In genomic region chr6:86397257-86397980, GRCm38 (mm10) we compare ENCODE assay signal across 8 mouse cellular contexts. TPM values are rescaled to one million over a fixed set of nuclear protein-coding genes. Genes with fewer than 3 reads are reported as not detected.
DNase-seq lines count a peak whose midpoint lies in the region; ATAC-seq and TF ChIP-seq lines count a peak whose summit lies in the region.

No protein-coding gene starts in this region.

- H3K36me3 ChIP-seq in kidney, embryonic 15.5 days, result peaks cover 15% of the 10 kb centered on the region
- H3K36me3 ChIP-seq in intestine, embryonic 16.5 days (ENCODE audit: control insufficient read depth, insufficient read depth, low read length), result peaks cover 2% of the 10 kb centered on the region; the same call in 1 of the 2 replicates
- H3K36me3 ChIP-seq in midbrain, postnatal 0 days (ENCODE audit: insufficient read depth, low read length), result no peaks in the 10 kb centered on the region

- no peak for ATAC-seq in kidney, embryonic 15.5 days (replicated peaks; ENCODE audit: low FRiP score)
- peak; percentile 19 for ATAC-seq in intestine, embryonic 16.5 days
- peak; percentile 67 for ATAC-seq in midbrain, postnatal 0 days (ENCODE audit: low FRiP score)

- peak; percentile 37; the same call in 1 of the 2 replicates for TF ChIP-seq CTCF in midbrain, postnatal 0 days (IDR thresholded peaks at IDR 0.05)

- H3K4me2 ChIP-seq in kidney, embryonic 15.5 days, result peak overlapping the region; percentile 84
- H3K4me2 ChIP-seq in intestine, embryonic 16.5 days (ENCODE audit: low read depth, low read length), result peak overlapping the region; percentile 84
- peak overlapping the region; percentile 72 for H3K4me2 ChIP-seq in midbrain, postnatal 0 days (ENCODE audit: low read depth, low read length, poor library complexity, severe bottlenecking)

- H3K27ac ChIP-seq in kidney, embryonic 15.5 days, result peak overlapping the region; percentile 95
- H3K27ac ChIP-seq in brown adipose tissue, adult 24 weeks (replicated peaks; ENCODE audit: low read depth, low read length), result peak overlapping the region; percentile 45
- H3K27ac ChIP-seq in intestine, embryonic 16.5 days (ENCODE audit: low read length), result peak overlapping the region; percentile 82
- H3K27ac ChIP-seq in midbrain, postnatal 0 days (ENCODE audit: low read depth, low read length), result peak overlapping the region; percentile 96

- peaks cover 27% of the 10 kb centered on the region for H3K4me1 ChIP-seq in kidney, embryonic 15.5 days
- peaks cover 8% of the 10 kb centered on the region for H3K4me1 ChIP-seq in brown adipose tissue, adult 24 weeks (ENCODE audit: control insufficient read depth, insufficient read depth, insufficient read length, low read length)
- peaks cover 19% of the 10 kb centered on the region for H3K4me1 ChIP-seq in intestine, embryonic 16.5 days (ENCODE audit: control insufficient read depth, insufficient read depth, low read length)
- H3K4me1 ChIP-seq in midbrain, postnatal 0 days (ENCODE audit: insufficient read depth, low read length), result peaks cover 8% of the 10 kb centered on the region; the same call in 1 of the 2 replicates

- peak overlapping the region; percentile 88 for H3K4me3 ChIP-seq in kidney, embryonic 15.5 days (replicated peaks)
- H3K4me3 ChIP-seq in brown adipose tissue, adult 24 weeks (ENCODE audit: insufficient read depth, low read depth, low read length), result peak overlapping the region; percentile 87
- peak overlapping the region; percentile 95 for H3K4me3 ChIP-seq in intestine, embryonic 16.5 days (ENCODE audit: low read length)
- peak overlapping the region; percentile 95 for H3K4me3 ChIP-seq in midbrain, postnatal 0 days (ENCODE audit: low read depth, low read length)

- no peaks in the 10 kb centered on the region for H3K27me3 ChIP-seq in kidney, embryonic 15.5 days
- no peaks in the 10 kb centered on the region for H3K27me3 ChIP-seq in intestine, embryonic 16.5 days (replicated peaks; ENCODE audit: control insufficient read depth, insufficient read depth, low read length)
- no peaks in the 10 kb centered on the region for H3K27me3 ChIP-seq in midbrain, postnatal 0 days (ENCODE audit: insufficient read depth, low read length)

- 6% methylated on average over 14 of the region's 14 CpGs for WGBS in kidney, embryonic 15.5 days
- 6% methylated on average over 14 of the region's 14 CpGs for WGBS in intestine, embryonic 16.5 days
- 6% methylated on average over 14 of the region's 14 CpGs for WGBS in midbrain, postnatal 0 days

- no peak for DNase-seq in kidney, adult 9 months
- no peak for DNase-seq in midbrain, postnatal 0 days (ENCODE audit: low spot score)
- no peak for DNase-seq in right cerebral cortex, postnatal 36 days (ENCODE audit: low spot score in 2 of 2)
- DNase-seq in c-Kit-positive CD71-positive TER-119-positive erythroid progenitor cells, embryonic 14.5 days (ENCODE audit: low spot score), result no peak
- no peak for DNase-seq in frontal cortex, postnatal 36 days (ENCODE audit: low spot score in 2 of 2)

- H3K9ac ChIP-seq in kidney, embryonic 15.5 days, result peak overlapping the region; percentile 95
- H3K9ac ChIP-seq in intestine, embryonic 16.5 days (ENCODE audit: low read depth, low read length), result peak overlapping the region; percentile 93
- peak overlapping the region; percentile 98 for H3K9ac ChIP-seq in midbrain, postnatal 0 days (replicated peaks; ENCODE audit: low read length, poor library complexity, severe bottlenecking)

- H3K9me3 ChIP-seq in kidney, embryonic 15.5 days (replicated peaks), result no peaks in the 10 kb centered on the region
- no peaks in the 10 kb centered on the region for H3K9me3 ChIP-seq in intestine, embryonic 16.5 days (ENCODE audit: control insufficient read depth, low read length)
- H3K9me3 ChIP-seq in midbrain, postnatal 0 days (ENCODE audit: low read length), result no peaks in the 10 kb centered on the region

RNA-seq across cellular contexts. Expression of gene Pcyox1, which starts 0.5 kb away (rescaled TPM):
- polyA plus RNA-seq in kidney, embryonic 15.5 days (2015; fragmentation: Nextera tagmentation; extraction: Ambion mirVana), result 97.6 and 99.1 TPM in 2 replicates
- 65.9 and 131 TPM in 2 replicates for polyA plus RNA-seq in brown adipose tissue, adult 24 weeks (2012; ENCODE audit: insufficient read depth, insufficient read length, missing spikeins)
- polyA plus RNA-seq in intestine, embryonic 16.5 days (2015; fragmentation: Nextera tagmentation; extraction: Ambion mirVana), result 76.7 and 77.2 TPM in 2 replicates
- 95.4 and 97.8 TPM in 2 replicates for total RNA-seq in midbrain, postnatal 0 days (2014; rRNA removed)
- polyA plus RNA-seq in midbrain, postnatal 0 days (2015; fragmentation: Nextera tagmentation; extraction: Ambion mirVana), result 102 and 108 TPM in 2 replicates

RNA-seq across cellular contexts. Expression of gene Tia1, which starts 6.6 kb away (rescaled TPM):
- 218 and 219 TPM in 2 replicates for polyA plus RNA-seq in kidney, embryonic 15.5 days (2015; fragmentation: Nextera tagmentation; extraction: Ambion mirVana)
- polyA plus RNA-seq in brown adipose tissue, adult 24 weeks (2012; ENCODE audit: insufficient read depth, insufficient read length, missing spikeins), result 15.2 and 19.3 TPM in 2 replicates
- polyA plus RNA-seq in intestine, embryonic 16.5 days (2015; fragmentation: Nextera tagmentation; extraction: Ambion mirVana), result 97.9 and 110 TPM in 2 replicates
- total RNA-seq in midbrain, postnatal 0 days (2014; rRNA removed), result 137 and 210 TPM in 2 replicates
- polyA plus RNA-seq in midbrain, postnatal 0 days (2015; fragmentation: Nextera tagmentation; extraction: Ambion mirVana), result 195 and 212 TPM in 2 replicates

RNA-seq across cellular contexts. Expression of gene Snrpg, which starts 26.3 kb away (rescaled TPM):
- polyA plus RNA-seq in kidney, embryonic 15.5 days (2015; fragmentation: Nextera tagmentation; extraction: Ambion mirVana), result 665 and 702 TPM in 2 replicates
- polyA plus RNA-seq in brown adipose tissue, adult 24 weeks (2012; ENCODE audit: insufficient read depth, insufficient read length, missing spikeins), result 88.2 and 89.2 TPM in 2 replicates
- polyA plus RNA-seq in intestine, embryonic 16.5 days (2015; fragmentation: Nextera tagmentation; extraction: Ambion mirVana), result 393 and 465 TPM in 2 replicates
- total RNA-seq in midbrain, postnatal 0 days (2014; rRNA removed), result 60.1 and 93.3 TPM in 2 replicates
- 243 and 244 TPM in 2 replicates for polyA plus RNA-seq in midbrain, postnatal 0 days (2015; fragmentation: Nextera tagmentation; extraction: Ambion mirVana)

RNA-seq across cellular contexts. Expression of gene Gm44790, which starts 29.0 kb away (rescaled TPM):
- polyA plus RNA-seq in kidney, embryonic 15.5 days (2015; fragmentation: Nextera tagmentation; extraction: Ambion mirVana), result 0.43 and 0.51 TPM in 2 replicates
- polyA plus RNA-seq in brown adipose tissue, adult 24 weeks (2012; ENCODE audit: insufficient read depth, insufficient read length, missing spikeins), result not detected in 2 replicates
- not detected in 2 replicates for polyA plus RNA-seq in intestine, embryonic 16.5 days (2015; fragmentation: Nextera tagmentation; extraction: Ambion mirVana)
- total RNA-seq in midbrain, postnatal 0 days (2014; rRNA removed), result 1.4 and 6.0 TPM in 2 replicates
- polyA plus RNA-seq in midbrain, postnatal 0 days (2015; fragmentation: Nextera tagmentation; extraction: Ambion mirVana), result 1.4 and 1.8 TPM in 2 replicates

RNA-seq across cellular contexts. Expression of gene Fam136a, which starts 32.0 kb away (rescaled TPM):
- 145 and 148 TPM in 2 replicates for polyA plus RNA-seq in kidney, embryonic 15.5 days (2015; fragmentation: Nextera tagmentation; extraction: Ambion mirVana)
- 43.3 and 73.3 TPM in 2 replicates for polyA plus RNA-seq in brown adipose tissue, adult 24 weeks (2012; ENCODE audit: insufficient read depth, insufficient read length, missing spikeins)
- 163 and 176 TPM in 2 replicates for polyA plus RNA-seq in intestine, embryonic 16.5 days (2015; fragmentation: Nextera tagmentation; extraction: Ambion mirVana)
- 50.4 and 54.2 TPM in 2 replicates for total RNA-seq in midbrain, postnatal 0 days (2014; rRNA removed)
- polyA plus RNA-seq in midbrain, postnatal 0 days (2015; fragmentation: Nextera tagmentation; extraction: Ambion mirVana), result 62.0 and 69.6 TPM in 2 replicates

Comparison
In these comparisons a context has a peak if more than half of its experiments do, and no peak if none do; other contexts are left out.
1. H3K27ac ChIP-seq: peak in every context shown above with its lines; median percentile 96 in midbrain, postnatal 0 days; 95 in kidney, embryonic 15.5 days; 82 in intestine, embryonic 16.5 days; 45 in brown adipose tissue, adult 24 weeks.